22 mouse cellular contexts compared by ENCODE assay signal in the genomic region with DNA sequence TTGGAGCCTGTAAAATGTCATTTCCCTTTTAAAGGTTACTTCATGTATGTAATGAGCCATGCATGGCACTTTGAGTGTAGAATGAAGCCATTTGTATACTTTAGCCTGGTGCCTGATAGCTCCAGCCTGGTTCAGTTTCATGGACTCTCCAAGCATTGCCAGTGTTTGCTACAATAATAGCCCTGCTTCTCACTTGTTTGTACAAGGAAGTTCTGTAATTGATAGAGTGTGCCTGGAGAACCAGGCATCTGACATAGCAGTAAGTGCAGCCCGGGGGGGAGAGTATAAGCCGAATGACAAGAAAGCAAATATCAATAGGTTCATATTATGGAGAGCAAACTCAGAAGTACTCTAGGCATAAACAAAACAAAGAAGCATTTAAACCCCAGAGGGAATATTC.
A peak's percentile ranks its signal among the peaks of the same experiment; 100 is the strongest.
DNase-seq lines count a peak whose midpoint lies in the region; ATAC-seq and TF ChIP-seq lines count a peak whose summit lies in the region.
"Had no signal": no experiment of that assay in that cellular context is flagged by ENCODE, and none has a peak within 500 bp of the region (broad histone marks: within the 10 kb centered on the region; RNA-seq: fewer than 3 reads in every experiment).

No protein-coding gene starts in this region.

- no peaks in the 10 kb centered on the region for H3K36me3 ChIP-seq in hindbrain, embryonic 11.5 days (ENCODE audit: control insufficient read depth, insufficient read depth, low read length)
- H3K36me3 ChIP-seq in hindbrain, embryonic 16.5 days (ENCODE audit: control insufficient read depth, insufficient read depth, low read length): no peaks in the 10 kb centered on the region
- no peaks in the 10 kb centered on the region for H3K36me3 ChIP-seq in kidney, postnatal 0 days (ENCODE audit: insufficient read depth, low read length)
- H3K36me3 ChIP-seq in kidney, embryonic 16.5 days (ENCODE audit: insufficient read depth, low read length): no peaks in the 10 kb centered on the region
- H3K36me3 ChIP-seq in hindbrain, embryonic 14.5 days (replicated peaks; ENCODE audit: control insufficient read depth, insufficient read depth): no peaks in the 10 kb centered on the region
- H3K36me3 ChIP-seq in midbrain, embryonic 14.5 days (ENCODE audit: control insufficient read depth, insufficient read depth, low read length): no peaks in the 10 kb centered on the region
- H3K36me3 ChIP-seq: heart, embryonic 15.5 days; limb, embryonic 13.5 days; liver, embryonic 12.5 days had no signal

- H3K27ac ChIP-seq in hindbrain, embryonic 11.5 days (ENCODE audit: low read depth, low read length): no peak overlapping the region
- H3K27ac ChIP-seq in hindbrain, embryonic 16.5 days (ENCODE audit: low read depth, low read length): no peak overlapping the region
- H3K27ac ChIP-seq in kidney, postnatal 0 days: no peak overlapping the region
- no peak overlapping the region for H3K27ac ChIP-seq in kidney, embryonic 16.5 days (ENCODE audit: low read length)
- peak overlapping the region; percentile 28; the same call in 1 of the 2 replicates for H3K27ac ChIP-seq in hindbrain, embryonic 14.5 days
- peak overlapping the region; percentile 28; the same call in 1 of the 2 replicates for H3K27ac ChIP-seq in midbrain, embryonic 14.5 days (replicated peaks; ENCODE audit: low read depth, low read length)
- H3K27ac ChIP-seq: forebrain, embryonic 13.5 days; heart, embryonic 15.5 days; limb, embryonic 13.5 days; liver, embryonic 12.5 days had no signal

- WGBS in hindbrain, embryonic 11.5 days: 57% methylated on average over 2 of the region's 2 CpGs
- WGBS in hindbrain, embryonic 16.5 days: 52% methylated on average over 2 of the region's 2 CpGs
- WGBS in kidney, postnatal 0 days: 22% methylated on average over 2 of the region's 2 CpGs
- WGBS in kidney, embryonic 16.5 days: 24% methylated on average over 2 of the region's 2 CpGs
- 58% methylated on average over 2 of the region's 2 CpGs for whole genome bisulfite sequencing in hindbrain, embryonic 14.5 days
- 66% methylated on average over 2 of the region's 2 CpGs for WGBS in midbrain, embryonic 14.5 days

- 0 out of 2 replicates have a peak, but pooled peaks have one; percentile 20 for ATAC-seq in hindbrain, embryonic 11.5 days (ENCODE audit: low FRiP score)
- no peak for ATAC-seq in hindbrain, embryonic 16.5 days
- no peak for ATAC-seq in kidney, postnatal 0 days (replicated peaks; ENCODE audit: low FRiP score, low read depth)
- ATAC-seq in kidney, embryonic 16.5 days (ENCODE audit: low FRiP score, low TSS enrichment): no peak
- ATAC-seq in hindbrain, embryonic 14.5 days (ENCODE audit: low FRiP score): no peak
- ATAC-seq in midbrain, embryonic 14.5 days (ENCODE audit: low FRiP score, low TSS enrichment): no peak
- ATAC-seq: forebrain, embryonic 13.5 days; liver, embryonic 12.5 days; liver, postnatal 0 days had no signal

- DNase-seq in hindbrain, embryonic 11.5 days (ENCODE audit: low spot score): no peak
- peak; percentile 15 for DNase-seq in kidney, postnatal 0 days (ENCODE audit: low spot score)
- no peak for DNase-seq in hindbrain, embryonic 14.5 days (ENCODE audit: low spot score)
- DNase-seq in midbrain, embryonic 14.5 days: peak; percentile 11
- no peak for DNase-seq in retina, embryonic 14.5 days (ENCODE audit: low spot score)
- no peak for DNase-seq in spleen, adult 12 weeks (ENCODE audit: low spot score)
- DNase-seq: adrenal gland, postnatal 10 days; cerebellum, adult 9-10 months; cerebellum, postnatal 36 days; gastrocnemius, postnatal 10 days; kidney, adult 18-20 months; kidney, postnatal 36 days; liver, postnatal 0 days; lung, postnatal 36 days; thymus, adult 18-20 months; thymus, postnatal 36 days had no signal

- no peak for TF ChIP-seq CTCF in kidney, postnatal 0 days (IDR thresholded peaks at IDR 0.05; ENCODE audit: low read depth)

- no peak overlapping the region for H3K9ac ChIP-seq in hindbrain, embryonic 11.5 days (ENCODE audit: low read depth, low read length)
- H3K9ac ChIP-seq in hindbrain, embryonic 16.5 days (ENCODE audit: low read depth, low read length): no peak overlapping the region
- H3K9ac ChIP-seq in kidney, postnatal 0 days (ENCODE audit: low read depth, low read length): no peak overlapping the region
- no peak overlapping the region for H3K9ac ChIP-seq in kidney, embryonic 16.5 days (replicated peaks; ENCODE audit: low read length)
- no peak overlapping the region for H3K9ac ChIP-seq in hindbrain, embryonic 14.5 days
- no peak overlapping the region for H3K9ac ChIP-seq in midbrain, embryonic 14.5 days (replicated peaks; ENCODE audit: low read length)
- H3K9ac ChIP-seq: forebrain, embryonic 13.5 days; heart, embryonic 15.5 days; limb, embryonic 13.5 days; liver, embryonic 12.5 days; liver, postnatal 0 days had no signal

- no peak overlapping the region for H3K4me2 ChIP-seq in hindbrain, embryonic 11.5 days (replicated peaks; ENCODE audit: low read depth, low read length)
- H3K4me2 ChIP-seq in hindbrain, embryonic 16.5 days (ENCODE audit: low read length): no peak overlapping the region
- no peak overlapping the region for H3K4me2 ChIP-seq in kidney, postnatal 0 days (ENCODE audit: low read length)
- H3K4me2 ChIP-seq in kidney, embryonic 16.5 days (replicated peaks; ENCODE audit: low read depth, low read length): no peak overlapping the region
- H3K4me2 ChIP-seq in hindbrain, embryonic 14.5 days (replicated peaks): no peak overlapping the region
- H3K4me2 ChIP-seq in midbrain, embryonic 14.5 days (ENCODE audit: low read length): no peak overlapping the region
- H3K4me2 ChIP-seq: forebrain, embryonic 13.5 days; heart, embryonic 15.5 days; limb, embryonic 13.5 days; liver, embryonic 12.5 days had no signal

- H3K4me1 ChIP-seq in hindbrain, embryonic 11.5 days (replicated peaks; ENCODE audit: control insufficient read depth, insufficient read depth, low read length): no peaks in the 10 kb centered on the region
- peaks cover 4% of the 10 kb centered on the region; the same call in 1 of the 2 replicates for H3K4me1 ChIP-seq in hindbrain, embryonic 16.5 days (ENCODE audit: control insufficient read depth, insufficient read depth, low read depth, low read length)
- H3K4me1 ChIP-seq in kidney, postnatal 0 days (replicated peaks; ENCODE audit: insufficient read depth, low read length): no peaks in the 10 kb centered on the region
- peaks cover 3% of the 10 kb centered on the region; the same call in 1 of the 2 replicates for H3K4me1 ChIP-seq in kidney, embryonic 16.5 days (ENCODE audit: insufficient read depth, low read length)
- H3K4me1 ChIP-seq in hindbrain, embryonic 14.5 days (replicated peaks; ENCODE audit: control insufficient read depth, insufficient read depth, low read length): peaks cover 8% of the 10 kb centered on the region
- H3K4me1 ChIP-seq in midbrain, embryonic 14.5 days (ENCODE audit: control insufficient read depth, insufficient read depth, low read length): no peaks in the 10 kb centered on the region
- H3K4me1 ChIP-seq: forebrain, embryonic 13.5 days; heart, embryonic 15.5 days; limb, embryonic 13.5 days; liver, embryonic 12.5 days had no signal

- no peak overlapping the region for H3K4me3 ChIP-seq in hindbrain, embryonic 11.5 days (ENCODE audit: low read depth, low read length)
- H3K4me3 ChIP-seq in hindbrain, embryonic 16.5 days (ENCODE audit: low read length): no peak overlapping the region
- no peak overlapping the region for H3K4me3 ChIP-seq in kidney, postnatal 0 days (replicated peaks; ENCODE audit: low read depth, low read length)
- H3K4me3 ChIP-seq in kidney, embryonic 16.5 days (ENCODE audit: low read length): no peak overlapping the region
- no peak overlapping the region for H3K4me3 ChIP-seq in hindbrain, embryonic 14.5 days (replicated peaks; ENCODE audit: low read length)
- no peak overlapping the region for H3K4me3 ChIP-seq in midbrain, embryonic 14.5 days (replicated peaks; ENCODE audit: low read depth, low read length)
- H3K4me3 ChIP-seq: forebrain, embryonic 13.5 days; heart, embryonic 15.5 days; limb, embryonic 13.5 days; liver, embryonic 12.5 days had no signal

- H3K9me3 ChIP-seq in hindbrain, embryonic 11.5 days (ENCODE audit: control insufficient read depth, low read length): no peaks in the 10 kb centered on the region
- H3K9me3 ChIP-seq in hindbrain, embryonic 16.5 days (ENCODE audit: control insufficient read depth, low read length): peaks cover 3% of the 10 kb centered on the region; the same call in 1 of the 2 replicates
- H3K9me3 ChIP-seq in kidney, postnatal 0 days (replicated peaks; ENCODE audit: low read length): no peaks in the 10 kb centered on the region
- H3K9me3 ChIP-seq in kidney, embryonic 16.5 days (ENCODE audit: low read length): 0 out of 2 replicates have a peak, but pooled peaks cover 8% of the 10 kb centered on the region
- H3K9me3 ChIP-seq in hindbrain, embryonic 14.5 days (ENCODE audit: control insufficient read depth, low read length): no peaks in the 10 kb centered on the region
- H3K9me3 ChIP-seq in midbrain, embryonic 14.5 days (ENCODE audit: control insufficient read depth, low read length): peaks cover 2% of the 10 kb centered on the region; the same call in 1 of the 2 replicates
- H3K9me3 ChIP-seq: heart, embryonic 15.5 days; limb, embryonic 13.5 days; liver, embryonic 12.5 days had no signal

- no peaks in the 10 kb centered on the region for H3K27me3 ChIP-seq in hindbrain, embryonic 11.5 days (ENCODE audit: control insufficient read depth, insufficient read depth, low read length)
- no peaks in the 10 kb centered on the region for H3K27me3 ChIP-seq in hindbrain, embryonic 16.5 days (replicated peaks; ENCODE audit: control insufficient read depth, insufficient read depth, low read length)
- no peaks in the 10 kb centered on the region for H3K27me3 ChIP-seq in kidney, postnatal 0 days (ENCODE audit: insufficient read depth, low read length)
- no peaks in the 10 kb centered on the region for H3K27me3 ChIP-seq in kidney, embryonic 16.5 days (ENCODE audit: insufficient read depth, low read length)
- H3K27me3 ChIP-seq in hindbrain, embryonic 14.5 days (ENCODE audit: control insufficient read depth, insufficient read depth, low read length): no peaks in the 10 kb centered on the region
- H3K27me3 ChIP-seq in midbrain, embryonic 14.5 days (ENCODE audit: control insufficient read depth, insufficient read depth, low read length): no peaks in the 10 kb centered on the region
- H3K27me3 ChIP-seq: forebrain, embryonic 13.5 days; heart, embryonic 15.5 days; limb, embryonic 13.5 days; liver, embryonic 12.5 days had no signal

Comparison
In these comparisons a context has a peak if more than half of its experiments do, and no peak if none do; other contexts are left out.
1. H3K27ac ChIP-seq: peak in hindbrain, embryonic 14.5 days (single experiment) and midbrain, embryonic 14.5 days (single experiment); none in hindbrain, embryonic 11.5 days (single experiment), hindbrain, embryonic 16.5 days (single experiment), kidney, postnatal 0 days (single experiment) and kidney, embryonic 16.5 days (single experiment).
2. DNase-seq: peak in kidney, postnatal 0 days (single experiment) and midbrain, embryonic 14.5 days (single experiment); none in hindbrain, embryonic 11.5 days (single experiment), hindbrain, embryonic 14.5 days (single experiment), retina, embryonic 14.5 days (single experiment) and spleen, adult 12 weeks (single experiment).